Mouse (Mus musculus) heart, postnatal 0 days (tissue): Measurements from ENCODE around the gene Lrrtm1. TPM values are rescaled to one million over a fixed set of nuclear protein-coding genes. Genes with fewer than 3 reads are reported as not detected.

ENCODE experiments used
- ATAC-seq: fragments of 200-750 bp; cut with Nextera tagmentation; 2 replicates; pipeline ENCODE4 v1.8.0; 2017; ENCODE audit warnings: low read depth, moderate number of reproducible peaks, moderate library complexity; ENCODE audit not compliant: insufficient read depth
- DNase-seq: peaks from one replicate; pipeline ENCODE4 v3.0.0-alpha.2; 2016; ENCODE audit warnings: low spot score
- H3K27ac ChIP-seq: fragments of 300-500 bp; sonication (generic); 2 replicates; pipeline ENCODE4 v1.5.1; 2014; ENCODE audit warnings: low read depth, mild to moderate bottlenecking
- H3K27me3 ChIP-seq: fragments of 300-500 bp; sonication (generic); 2 replicates; pipeline ENCODE4 v1.6.1; 2014; ENCODE audit warnings: low read length, mixed read lengths; ENCODE audit not compliant: control insufficient read depth, insufficient read depth
- H3K36me3 ChIP-seq: fragments of 300-500 bp; sonication (generic); replicated peaks from 2 replicates; pipeline ENCODE4 v1.6.1; 2014; ENCODE audit warnings: low read length, mixed read lengths; ENCODE audit not compliant: control insufficient read depth, insufficient read depth
- H3K4me1 ChIP-seq: fragments of 300-500 bp; sonication (generic); 2 replicates; pipeline ENCODE4 v1.6.1; 2014; ENCODE audit warnings: antibody characterized with exemption; ENCODE audit not compliant: control insufficient read depth, insufficient read depth
- H3K4me2 ChIP-seq: fragments of 300-500 bp; sonication (generic); 2 replicates; pipeline ENCODE4 v1.6.1; 2014; ENCODE audit warnings: low read depth, mild to moderate bottlenecking, low read length, moderate library complexity
- H3K4me3 ChIP-seq: fragments of 300-500 bp; sonication (generic); 2 replicates; pipeline ENCODE4 v1.5.1; 2014; ENCODE audit warnings: low read depth, low read length
- H3K9ac ChIP-seq: fragments of 300-500 bp; sonication (generic); replicated peaks from 2 replicates; pipeline ENCODE4 v1.6.1; 2014; ENCODE audit warnings: low read depth, low read length, mixed read lengths
- H3K9me3 ChIP-seq: fragments of 300-500 bp; sonication (generic); replicated peaks from 2 replicates; pipeline ENCODE4 v1.6.1; 2016; ENCODE audit warnings: low read length; ENCODE audit not compliant: control insufficient read depth
- CTCF ChIP-seq: IDR thresholded peaks from 2 replicates; pipeline ENCODE4 v1.5.1; 2016; ENCODE audit warnings: antibody characterized with exemption, control low read depth, low read depth
- EP300 ChIP-seq: IDR thresholded peaks from 2 replicates; pipeline ENCODE4 v1.6.1; 2016; ENCODE audit warnings: antibody characterized with exemption, low read depth
- WGBS: fragments of 180-500 bp; shearing (Covaris S2); extraction: QIAGEN DNeasy Blood & Tissue Kit; methylation state at CpG from one replicate; pipeline ENCODE4 v1.1.7; 2014; 5-methylcytosine and 5-hydroxymethylcytosine counted together
- polyA plus RNA-seq: library from polyadenylated mRNA; unstranded; fragments of >200 nt; fragmentation: Nextera tagmentation; extraction: Ambion mirVana; gene quantifications from 2 replicates; pipeline ENCODE4 v1.2.1, GENCODE M21; 2015
- total RNA-seq: library from RNA; depleted of rRNA; stranded (reverse); fragments of >200 nt; gene quantifications from 2 replicates; pipeline ENCODE4 v1.2.3, GENCODE M21; 2014; ENCODE audit warnings: low replicate concordance

Lrrtm1 gene
- total and polyA plus RNA-seq, 2 experiments from 2014 or later = 0.16 TPM; not detected in 1

GRCm38 (mm10) chr6:77240426-77240825 is 2.1 kb upstream of the Lrrtm1 start:
- Histone ChIP-seq H3K4me1 (no peaks in the 10 kb centered on the region), H3K9me3 (no peaks in the 10 kb centered on the region), H3K36me3 (no peaks in the 10 kb centered on the region), H3K4me3 (no peak overlapping the region), H3K27ac (no peak overlapping the region), H3K27me3 (peaks cover 40% of the 10 kb centered on the region), H3K9ac (no peak overlapping the region), H3K4me2 (no peak overlapping the region)
- WGBS = 29% methylated on average over 1 of the region's 1 CpGs
- TF ChIP-seq CTCF (no peak), EP300 (no peak)
- ATAC-seq (no peak), DNase-seq (no peak)

- no peak for TF ChIP-seq EP300
- TF ChIP-seq CTCF = no peak
- DNase-seq (no peak), ATAC-seq (no peak)
- Histone ChIP-seq H3K9me3 (no peaks in the 10 kb centered on the region), H3K9ac (no peak overlapping the region), H3K4me1 (no peaks in the 10 kb centered on the region), H3K36me3 (no peaks in the 10 kb centered on the region), H3K27me3 (peaks cover 51% of the 10 kb centered on the region), H3K4me3 (peak overlapping the region; percentile 52), H3K4me2 (peak overlapping the region; percentile 77), H3K27ac (no peak overlapping the region)
- 1% methylated on average over 43 of the region's 43 CpGs for WGBS
Observed at GRCm38 (mm10) chr6:77243541-77244231, 1.2 kb downstream of the Lrrtm1 start.

- Histone ChIP-seq H3K4me2 (no peak overlapping the region), H3K4me3 (no peak overlapping the region), H3K27me3 (no peaks in the 10 kb centered on the region), H3K4me1 (no peaks in the 10 kb centered on the region), H3K9ac (no peak overlapping the region), H3K9me3 (no peaks in the 10 kb centered on the region), H3K27ac (no peak overlapping the region), H3K36me3 (no peaks in the 10 kb centered on the region)
- WGBS = 70% methylated on average over 5 of the region's 5 CpGs
- DNase-seq (no peak), ATAC-seq (no peak)
- no peak for TF ChIP-seq EP300
- TF ChIP-seq CTCF = no peak
Observed at GRCm38 (mm10) chr6:77253480-77253879, 11.0 kb downstream of the Lrrtm1 start.

GRCm38 (mm10) chr6:77256348-77256747 is 13.9 kb downstream of the Lrrtm1 start:
- H3K9me3 ChIP-seq = no peaks in the 10 kb centered on the region
- 85% methylated on average over 4 of the region's 4 CpGs for WGBS
- no peak for TF ChIP-seq EP300
- TF ChIP-seq CTCF = no peak
- H3K4me2 ChIP-seq = no peak overlapping the region
- no peaks in the 10 kb centered on the region for H3K27me3 ChIP-seq
- DNase-seq (no peak), ATAC-seq (no peak)
- no peak overlapping the region for H3K9ac ChIP-seq
- H3K27ac ChIP-seq = no peak overlapping the region
- H3K36me3 ChIP-seq = no peaks in the 10 kb centered on the region
- no peaks in the 10 kb centered on the region for H3K4me1 ChIP-seq
- H3K4me3 ChIP-seq = no peak overlapping the region

GRCm38 (mm10) chr6:77257358-77258105 is 15.0 kb downstream of the Lrrtm1 start:
- Histone ChIP-seq H3K4me3 (no peak overlapping the region), H3K36me3 (no peaks in the 10 kb centered on the region), H3K9me3 (no peaks in the 10 kb centered on the region), H3K4me1 (no peaks in the 10 kb centered on the region), H3K4me2 (no peak overlapping the region), H3K27me3 (no peaks in the 10 kb centered on the region), H3K27ac (no peak overlapping the region), H3K9ac (no peak overlapping the region)
- DNase-seq (peak; percentile 8), ATAC-seq (no peak)
- TF ChIP-seq EP300 (no peak), CTCF (peak; percentile 38; the same call in 1 of the 2 replicates)
- 22% methylated on average over 7 of the region's 7 CpGs for WGBS
